Mouse (Mus musculus) forebrain, embryonic 13.5 days (tissue): ENCODE measurements around the gene Trim28. TPM values are rescaled to one million over a fixed set of nuclear protein-coding genes. Genes with fewer than 3 reads are reported as not detected.

ENCODE experiments used
- ATAC-seq: fragments of 200-750 bp; cut with Nextera tagmentation; 2 replicates; pipeline ENCODE4 v1.8.0; 2017
- H3K27ac ChIP-seq: fragments of 300-500 bp; sonication (generic); 2 replicates; pipeline ENCODE4 v1.5.1; 2015; ENCODE audit warnings: inconsistent platforms, mild to moderate bottlenecking, moderate library complexity
- H3K27me3 ChIP-seq: fragments of 300-500 bp; sonication (generic); 2 replicates; pipeline ENCODE4 v1.6.1; 2015; ENCODE audit warnings: mild to moderate bottlenecking, inconsistent platforms
- H3K36me3 ChIP-seq: fragments of 300-500 bp; sonication (generic); 2 replicates; pipeline ENCODE4 v1.6.1; 2015; ENCODE audit warnings: mild to moderate bottlenecking, inconsistent platforms; ENCODE audit not compliant: poor library complexity, severe bottlenecking
- H3K4me1 ChIP-seq: fragments of 300-500 bp; sonication (generic); 2 replicates; pipeline ENCODE4 v1.6.1; 2015; ENCODE audit warnings: inconsistent platforms
- H3K4me2 ChIP-seq: fragments of 300-500 bp; sonication (generic); 2 replicates; pipeline ENCODE4 v1.6.1; 2015; ENCODE audit warnings: inconsistent platforms, mild to moderate bottlenecking, moderate library complexity
- H3K4me3 ChIP-seq: fragments of 300-500 bp; sonication (generic); 2 replicates; pipeline ENCODE4 v1.5.1; 2015; ENCODE audit warnings: mild to moderate bottlenecking, inconsistent platforms
- H3K9ac ChIP-seq: fragments of 300-500 bp; sonication (generic); 2 replicates; pipeline ENCODE4 v1.6.1; 2015; ENCODE audit warnings: mild to moderate bottlenecking, inconsistent platforms
- H3K9me3 ChIP-seq: fragments of 300-500 bp; sonication (generic); replicated peaks from 2 replicates; pipeline ENCODE4 v1.6.1; 2016; ENCODE audit warnings: inconsistent platforms
- WGBS: fragments of 180-500 bp; shearing (Covaris S2); methylation state at CpG from one replicate; pipeline ENCODE4 v1.1.7; 2015; 5-methylcytosine and 5-hydroxymethylcytosine counted together
- polyA plus RNA-seq: library from polyadenylated mRNA; unstranded; fragments of >200 nt; fragmentation: Nextera tagmentation; extraction: Ambion mirVana; gene quantifications from 2 replicates; pipeline ENCODE4 v1.2.1, GENCODE M21; 2015

Gene Trim28
- polyA plus RNA-seq: 270 and 289 TPM in 2 replicates

- H3K9ac ChIP-seq: no peak within 1 kb of the TSS
- no peaks in the 10 kb centered on the region for H3K4me1 ChIP-seq
- H3K4me3 ChIP-seq: no peak within 1 kb of the TSS
- no peak for ATAC-seq
- no peak within 1 kb of the TSS for H3K4me2 ChIP-seq
- H3K36me3 ChIP-seq: peaks cover 7% of the 10 kb centered on the region; the same call in 1 of the 2 replicates
- no peaks in the 10 kb centered on the region; the same call in 1 of the 2 replicates for H3K27me3 ChIP-seq
- no peaks in the 10 kb centered on the region for H3K9me3 ChIP-seq
- H3K27ac ChIP-seq: no peak within 1 kb of the TSS
- WGBS: 87% methylated on average over 3 of the region's 3 CpGs
Measured at GRCm38 (mm10) chr7:12998851-12999250, at the start of gene Trim28. Trim28 (plus strand) TSS chr7:12999114.

GRCm38 (mm10) chr7:12949872-12950229 is 49.1 kb upstream of the Trim28 start:
- Histone ChIP-seq H3K4me2 (peak overlapping the region; percentile 80), H3K4me1 (peaks cover 12% of the 10 kb centered on the region), H3K27me3 (no peaks in the 10 kb centered on the region), H3K36me3 (no peaks in the 10 kb centered on the region), H3K27ac (peak overlapping the region; percentile 67), H3K9ac (peak overlapping the region; percentile 75), H3K4me3 (peak overlapping the region; percentile 42), H3K9me3 (peaks cover 4% of the 10 kb centered on the region; the same call in 1 of the 2 replicates)
- peak; percentile 13 for ATAC-seq
- WGBS: 10% methylated on average over 16 of the region's 16 CpGs

- Histone ChIP-seq H3K9me3 (no peaks in the 10 kb centered on the region), H3K4me3 (no peak overlapping the region), H3K36me3 (no peaks in the 10 kb centered on the region), H3K4me2 (no peak overlapping the region), H3K27me3 (no peaks in the 10 kb centered on the region), H3K9ac (no peak overlapping the region), H3K27ac (no peak overlapping the region), H3K4me1 (peaks cover 6% of the 10 kb centered on the region)
- no peak for ATAC-seq
- WGBS: 54% methylated on average over 3 of the region's 3 CpGs
Measured at GRCm38 (mm10) chr7:12954896-12955295, 44.0 kb upstream of the Trim28 start.

- no peak for ATAC-seq
- Histone ChIP-seq H3K4me1 (no peaks in the 10 kb centered on the region), H3K36me3 (no peaks in the 10 kb centered on the region), H3K27ac (no peak overlapping the region), H3K4me3 (no peak overlapping the region), H3K9me3 (no peaks in the 10 kb centered on the region), H3K4me2 (no peak overlapping the region), H3K27me3 (no peaks in the 10 kb centered on the region), H3K9ac (no peak overlapping the region)
- WGBS: 69% methylated on average over 5 of the region's 5 CpGs
Measured at GRCm38 (mm10) chr7:12957511-12957910, 41.4 kb upstream of the Trim28 start.

- H3K27me3 ChIP-seq: no peaks in the 10 kb centered on the region
- H3K9ac ChIP-seq: no peak overlapping the region
- no peaks in the 10 kb centered on the region for H3K4me1 ChIP-seq
- H3K36me3 ChIP-seq: no peaks in the 10 kb centered on the region
- H3K9me3 ChIP-seq: no peaks in the 10 kb centered on the region
- H3K4me3 ChIP-seq: no peak overlapping the region
- no peak overlapping the region for H3K27ac ChIP-seq
- ATAC-seq: no peak
- WGBS: 83% methylated on average over 4 of the region's 4 CpGs
- no peak overlapping the region for H3K4me2 ChIP-seq
Measured at GRCm38 (mm10) chr7:12958948-12959347, 40.0 kb upstream of the Trim28 start.

GRCm38 (mm10) chr7:12959718-12960117 is 39.2 kb upstream of the Trim28 start:
- Histone ChIP-seq H3K36me3 (no peaks in the 10 kb centered on the region), H3K9me3 (no peaks in the 10 kb centered on the region), H3K27me3 (no peaks in the 10 kb centered on the region), H3K4me2 (no peak overlapping the region), H3K27ac (no peak overlapping the region), H3K4me1 (peaks cover under 1% of the 10 kb centered on the region; the same call in 1 of the 2 replicates), H3K4me3 (no peak overlapping the region), H3K9ac (no peak overlapping the region)
- ATAC-seq: no peak
- 16% methylated on average over 4 of the region's 4 CpGs for WGBS

GRCm38 (mm10) chr7:12961511-12962141 is 37.3 kb upstream of the Trim28 start:
- WGBS: under 1% methylated on average over 29 of the region's 29 CpGs
- Histone ChIP-seq H3K27ac (peak overlapping the region; percentile 83), H3K9ac (peak overlapping the region; percentile 66), H3K27me3 (no peaks in the 10 kb centered on the region), H3K4me3 (peak overlapping the region; percentile 39), H3K4me2 (peak overlapping the region; percentile 63), H3K36me3 (no peaks in the 10 kb centered on the region), H3K4me1 (peaks cover 15% of the 10 kb centered on the region), H3K9me3 (no peaks in the 10 kb centered on the region)
- ATAC-seq: peak; percentile 82

- Histone ChIP-seq H3K9ac (peak within 1 kb of the TSS; percentile 94), H3K4me2 (peak within 1 kb of the TSS; percentile 95), H3K9me3 (no peaks in the 10 kb centered on the region), H3K4me1 (peaks cover 25% of the 10 kb centered on the region), H3K36me3 (peaks cover 23% of the 10 kb centered on the region), H3K4me3 (peak within 1 kb of the TSS; percentile 90), H3K27me3 (no peaks in the 10 kb centered on the region), H3K27ac (peak within 1 kb of the TSS; percentile 90)
- ATAC-seq: peak; percentile 94
- WGBS: under 1% methylated on average over 23 of the region's 23 CpGs
Measured at GRCm38 (mm10) chr7:12965678-12966091, 33.2 kb upstream of the Trim28 start, which contains the start of gene Zfp324. Zfp324 (plus strand) TSS chr7:12965838.

- under 1% methylated on average over 29 of the region's 29 CpGs for WGBS
- Histone ChIP-seq H3K27ac (peak overlapping the region; percentile 90), H3K27me3 (no peaks in the 10 kb centered on the region), H3K4me2 (peak overlapping the region; percentile 95), H3K36me3 (peaks cover 29% of the 10 kb centered on the region), H3K9me3 (no peaks in the 10 kb centered on the region), H3K9ac (peak overlapping the region; percentile 94), H3K4me3 (peak overlapping the region; percentile 90), H3K4me1 (peaks cover 25% of the 10 kb centered on the region)
- ATAC-seq: peak; percentile 57
Measured at GRCm38 (mm10) chr7:12966104-12966845, 32.6 kb upstream of the Trim28 start.

- Histone ChIP-seq H3K36me3 (peaks cover 55% of the 10 kb centered on the region), H3K4me3 (no peak overlapping the region), H3K9ac (no peak overlapping the region), H3K27ac (no peak overlapping the region), H3K27me3 (no peaks in the 10 kb centered on the region), H3K9me3 (no peaks in the 10 kb centered on the region), H3K4me2 (no peak overlapping the region), H3K4me1 (peaks cover 17% of the 10 kb centered on the region)
- ATAC-seq: no peak
- WGBS: 97% methylated on average over 25 of the region's 25 CpGs
Measured at GRCm38 (mm10) chr7:12970906-12971305, 28.0 kb upstream of the Trim28 start.

- Histone ChIP-seq H3K27ac (peak within 1 kb of the TSS; percentile 94), H3K36me3 (peaks cover 22% of the 10 kb centered on the region; the same call in 1 of the 2 replicates), H3K27me3 (no peaks in the 10 kb centered on the region), H3K9ac (peak within 1 kb of the TSS; percentile 62), H3K4me3 (peak within 1 kb of the TSS; percentile 67), H3K4me2 (peak within 1 kb of the TSS; percentile 63), H3K9me3 (no peaks in the 10 kb centered on the region), H3K4me1 (peaks cover 19% of the 10 kb centered on the region)
- WGBS: under 1% methylated on average over 49 of the region's 49 CpGs
- ATAC-seq: peak; percentile 99
Measured at GRCm38 (mm10) chr7:12977682-12978389, 21.1 kb upstream of the Trim28 start, which contains the start of gene Zfp446. Zfp446 (plus strand) TSS chr7:12977848.
